Mouse (Mus musculus) cerebral cortex, adult 2 months (tissue): Measurements from ENCODE around the gene Adgrl2.

Source experiments
- WGBS: fragments of 180-500 bp; shearing (Covaris S2); methylation state at CpG from one replicate; pipeline ENCODE4 v1.1.7; 2018; 5-methylcytosine and 5-hydroxymethylcytosine counted together

The Adgrl2 gene

GRCm38 (mm10) chr3:148885980-148886668 lies 104.2 kb downstream of the Adgrl2 start:
- 83% methylated on average over 8 of the region's 8 CpGs for WGBS

DNA sequence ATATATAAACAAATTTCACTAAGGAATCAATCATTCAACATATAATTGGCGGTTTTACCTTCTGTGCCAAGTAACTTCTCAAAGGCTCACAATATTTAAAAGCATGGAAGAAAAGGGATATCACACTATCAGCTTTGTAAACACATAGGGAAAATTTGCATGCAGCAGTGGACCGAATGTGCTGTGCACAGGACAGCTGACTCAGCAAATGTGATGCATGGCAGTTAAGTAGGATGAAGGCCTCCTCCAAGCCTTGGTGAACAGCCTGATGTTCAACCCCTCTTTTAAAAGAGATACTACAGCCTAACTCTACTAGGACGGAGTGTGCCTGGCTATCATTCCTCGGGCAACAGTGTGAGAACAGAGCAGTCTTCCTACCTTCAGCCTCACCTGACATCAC lies 105.2 kb downstream of the Adgrl2 start:
- WGBS, result 81% methylated on average over 4 of the region's 4 CpGs

- WGBS, result 86% methylated on average over 5 of the region's 5 CpGs
These were observed 108.9 kb downstream of the Adgrl2 start for GRCm38 (mm10) chr3:148881431-148881830.

- WGBS, result 28% methylated on average over 5 of the region's 5 CpGs
These were observed 117.8 kb downstream of the Adgrl2 start for GRCm38 (mm10) chr3:148872563-148872962.

GRCm38 (mm10) chr3:148871792-148872464 lies 118.4 kb downstream of the Adgrl2 start:
- WGBS, result 81% methylated on average over 5 of the region's 5 CpGs

- 47% methylated on average over 8 of the region's 8 CpGs for WGBS
These were observed 122.7 kb downstream of the Adgrl2 start for GRCm38 (mm10) chr3:148867618-148868017.

- WGBS, result 79% methylated on average over 5 of the region's 5 CpGs
These were observed 123.7 kb downstream of the Adgrl2 start for GRCm38 (mm10) chr3:148866633-148867032.

- 69% methylated on average over 7 of the region's 7 CpGs for WGBS
These were observed 124.3 kb downstream of the Adgrl2 start for GRCm38 (mm10) chr3:148866053-148866452.

DNA sequence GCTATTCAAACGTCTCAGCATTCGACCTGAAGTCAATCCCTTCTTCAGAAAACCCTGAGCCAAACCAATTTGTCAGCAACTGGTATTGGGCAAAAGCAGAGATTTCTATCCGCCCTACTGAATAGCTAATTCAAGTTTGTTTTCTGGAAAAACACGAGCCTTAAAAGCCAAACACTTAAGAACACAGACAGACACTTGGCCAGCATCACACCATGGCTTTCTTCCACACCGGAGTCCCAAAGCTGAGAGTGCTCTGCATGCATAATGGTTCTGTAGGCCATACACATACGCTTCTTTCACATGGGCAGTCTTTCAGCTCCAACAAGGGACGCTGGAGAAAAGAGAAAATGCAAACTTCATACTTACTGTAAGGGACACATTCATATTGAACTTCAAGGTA lies 125.1 kb downstream of the Adgrl2 start:
- 38% methylated on average over 7 of the region's 7 CpGs for WGBS

DNA sequence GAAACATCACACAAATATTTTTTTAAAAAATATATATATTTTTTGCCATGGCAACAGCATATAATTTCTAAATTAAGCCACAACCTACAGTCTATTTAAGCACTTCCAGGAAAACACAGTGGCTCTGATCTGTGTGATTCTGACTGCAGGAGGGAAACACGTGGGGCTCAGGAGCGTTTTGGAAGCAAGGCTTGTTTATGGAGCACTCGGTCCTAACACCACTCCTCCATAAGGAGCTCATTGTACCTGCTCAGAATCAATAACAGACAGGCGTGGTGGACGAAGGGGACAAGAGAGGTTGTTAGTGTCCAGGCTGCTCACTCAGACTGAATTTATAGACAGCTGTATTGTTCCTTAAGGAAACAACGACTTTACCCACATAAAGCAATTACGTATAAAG lies 128.5 kb downstream of the Adgrl2 start:
- WGBS, result 36% methylated on average over 7 of the region's 7 CpGs

DNA sequence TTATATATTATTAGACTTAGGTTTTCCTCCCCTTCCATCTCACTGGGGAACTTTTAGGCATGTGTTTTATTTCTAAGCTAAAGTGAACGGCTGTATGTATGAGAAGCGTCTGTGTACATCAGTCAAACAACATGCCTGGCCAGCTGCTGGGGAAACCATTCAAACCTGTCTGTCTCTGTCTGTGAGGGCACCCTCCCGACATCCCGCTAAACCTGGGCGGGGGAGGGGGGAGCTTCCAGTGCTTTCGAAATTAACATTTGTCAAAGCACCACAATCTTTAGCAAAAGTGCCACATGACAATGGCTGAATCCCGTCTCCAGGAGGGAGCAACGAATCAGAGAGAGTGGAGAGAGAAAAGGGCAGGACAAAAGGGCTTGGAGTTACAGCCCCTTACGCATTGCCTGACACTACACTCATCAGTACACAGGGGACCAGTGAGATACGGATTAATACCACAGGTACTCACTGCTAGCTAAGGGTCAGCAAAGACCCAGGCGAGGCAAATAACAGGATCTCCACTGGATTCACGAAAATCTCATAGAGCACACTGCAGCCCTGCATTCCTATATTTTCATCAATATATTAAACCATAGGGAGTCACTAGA lies 135.9 kb downstream of the Adgrl2 start:
- 47% methylated on average over 12 of the region's 12 CpGs for WGBS

DNA sequence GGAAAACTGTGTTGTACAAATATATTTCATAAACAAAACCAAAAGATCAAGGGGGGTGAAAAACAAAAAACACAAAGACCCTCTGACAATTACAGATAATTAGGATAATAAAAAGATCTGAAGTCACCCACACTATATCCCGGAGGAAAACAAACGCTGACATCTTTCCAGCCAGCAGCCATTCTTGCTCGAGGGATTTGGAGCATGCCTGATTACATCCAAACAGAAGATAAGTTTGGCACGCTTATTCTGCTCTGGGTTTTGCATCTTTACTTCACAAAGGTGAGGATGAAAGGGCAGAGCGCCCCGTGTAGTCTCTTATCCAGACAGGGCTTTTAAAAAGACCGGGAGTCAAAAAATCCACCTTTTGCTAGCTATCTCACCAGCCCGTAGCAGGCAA lies 137.0 kb downstream of the Adgrl2 start:
- WGBS, result 41% methylated on average over 8 of the region's 8 CpGs

GRCm38 (mm10) chr3:148852556-148852955 lies 137.8 kb downstream of the Adgrl2 start:
- WGBS, result 80% methylated on average over 12 of the region's 12 CpGs

DNA sequence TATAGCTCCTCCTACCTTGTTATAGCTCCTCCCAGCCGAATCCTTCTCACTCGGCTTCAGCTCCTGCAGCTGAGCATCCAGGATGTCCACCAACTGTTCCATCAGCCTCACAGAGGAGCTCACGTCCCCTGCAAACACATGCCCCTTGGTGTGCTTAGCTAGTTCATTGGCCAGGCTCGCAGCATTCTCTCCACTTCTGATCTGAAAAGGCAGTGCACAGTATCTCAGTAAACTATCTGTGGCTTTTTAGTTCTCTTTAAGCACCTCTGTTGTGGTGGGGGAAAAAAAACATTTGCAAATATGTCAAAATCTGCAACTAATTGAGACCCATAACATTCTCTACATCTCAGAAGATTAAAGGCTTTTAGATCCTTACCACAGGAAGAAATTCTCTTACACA lies 139.5 kb downstream of the Adgrl2 start:
- 87% methylated on average over 4 of the region's 4 CpGs for WGBS

DNA sequence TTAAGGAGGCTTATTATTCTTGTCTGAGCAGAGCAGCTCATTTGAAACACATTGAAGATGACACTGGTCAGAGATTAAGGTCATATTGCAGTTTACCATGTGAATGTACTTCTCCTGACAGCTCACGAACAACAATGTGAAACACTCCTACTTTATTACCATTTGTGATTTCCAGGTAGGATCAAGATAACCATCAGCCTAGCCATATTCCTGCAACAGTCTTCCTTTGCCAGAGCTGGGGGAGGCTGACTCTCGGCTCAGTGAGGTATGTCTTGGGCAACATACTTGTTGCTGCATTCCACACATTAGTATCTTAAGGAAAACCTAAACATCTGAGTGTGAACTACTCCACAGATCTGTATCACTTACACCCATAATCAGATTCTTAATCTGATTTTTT lies 142.0 kb downstream of the Adgrl2 start:
- 73% methylated on average over 2 of the region's 2 CpGs for WGBS

- whole genome bisulfite sequencing, result 76% methylated on average over 6 of the region's 6 CpGs
These were observed 146.2 kb downstream of the Adgrl2 start for GRCm38 (mm10) chr3:148844182-148844581.

GRCm38 (mm10) chr3:148842533-148842932 lies 147.8 kb downstream of the Adgrl2 start:
- 68% methylated on average over 7 of the region's 7 CpGs for WGBS

DNA sequence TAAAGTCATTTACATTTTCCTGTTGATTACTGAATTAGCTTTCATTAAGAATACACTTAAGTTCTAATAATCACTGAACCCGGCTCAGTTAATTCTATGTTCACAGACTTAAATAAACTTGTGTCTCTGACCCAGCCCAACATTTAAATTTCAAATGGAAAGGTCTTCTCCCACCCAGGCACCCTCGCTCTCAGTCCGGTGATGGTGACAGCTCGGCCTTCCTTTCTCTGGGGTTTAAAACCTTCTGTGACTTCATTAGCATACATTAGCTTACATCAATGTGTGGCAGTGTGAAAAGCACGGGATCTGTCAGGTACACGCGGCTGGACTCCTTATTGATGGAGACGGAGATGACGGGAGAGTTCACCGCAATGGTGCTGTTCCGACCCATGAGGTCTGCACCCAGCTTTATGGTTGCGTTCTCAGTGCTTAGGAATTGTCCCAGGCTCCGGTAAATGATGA lies 151.5 kb downstream of the Adgrl2 start:
- 76% methylated on average over 13 of the region's 13 CpGs for WGBS

DNA sequence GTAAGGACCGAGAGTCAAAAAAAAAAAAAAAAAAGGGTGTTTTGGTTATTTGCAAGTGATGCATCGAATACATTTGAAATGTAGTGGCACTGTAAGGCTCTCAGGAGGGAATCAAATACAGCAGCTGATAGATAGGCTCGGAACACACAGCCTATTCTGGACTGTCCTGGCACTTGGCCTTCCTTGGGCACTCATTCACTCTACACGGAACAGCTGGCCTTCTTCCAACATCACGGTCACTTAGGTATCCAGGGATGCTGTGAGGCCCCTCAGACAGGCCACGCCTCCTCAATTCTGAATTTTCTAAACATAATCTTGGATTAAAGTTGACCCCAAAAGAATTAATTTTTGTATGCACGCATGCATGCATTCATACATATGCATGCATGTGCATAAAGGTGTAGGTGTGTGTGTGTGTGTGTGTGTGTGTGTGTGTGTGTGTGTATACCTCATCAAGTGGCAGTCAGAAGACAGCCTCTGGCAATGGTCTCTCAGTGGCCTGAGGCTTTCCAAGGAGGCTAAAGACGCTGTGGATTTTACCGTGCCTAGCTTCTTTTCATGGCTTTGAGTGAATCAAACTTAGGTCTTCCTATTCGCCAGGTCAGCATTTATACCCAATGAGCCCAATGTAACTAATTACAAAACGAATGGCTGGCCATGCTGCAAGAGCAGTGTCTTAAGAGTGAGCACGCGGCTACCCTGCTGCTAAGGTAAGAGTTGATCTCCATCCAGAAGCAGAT lies 152.1 kb downstream of the Adgrl2 start:
- 59% methylated on average over 13 of the region's 13 CpGs for WGBS

DNA sequence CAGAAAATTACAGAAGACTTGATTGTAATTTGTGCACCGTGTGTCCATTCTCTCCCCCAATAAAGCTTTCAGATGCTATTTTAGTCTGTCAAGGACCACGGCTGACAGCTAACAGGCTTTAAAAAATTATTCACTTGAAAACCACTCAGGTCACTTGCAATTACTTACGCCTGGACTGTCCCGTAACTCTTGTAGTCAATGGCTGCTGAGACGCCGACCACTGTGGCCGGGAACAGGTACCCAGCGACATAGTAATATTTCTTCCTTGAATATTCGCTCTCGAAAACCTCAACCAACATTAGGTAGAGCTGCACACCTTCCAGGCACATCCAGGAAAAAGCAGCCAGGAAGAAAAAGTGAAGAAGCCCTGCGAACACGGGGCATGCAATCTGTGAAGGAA lies 155.2 kb downstream of the Adgrl2 start:
- 94% methylated on average over 12 of the region's 12 CpGs for WGBS

GRCm38 (mm10) chr3:148833070-148833769 lies 157.1 kb downstream of the Adgrl2 start:
- WGBS, result 96% methylated on average over 20 of the region's 20 CpGs

- 82% methylated on average over 4 of the region's 4 CpGs for WGBS
These were observed 158.4 kb downstream of the Adgrl2 start for GRCm38 (mm10) chr3:148832001-148832400.
